Mouse (Mus musculus): ENCODE data around the gene Pax2. TPM values are rescaled to one million over a fixed set of nuclear protein-coding genes. Genes with fewer than 3 reads are reported as not detected.

Pax2 gene
- polyA plus RNA-seq, 1 experiment = not detected

- WGBS = 4% methylated on average over 42 of the region's 42 CpGs
- DNase-seq (ENCODE audit: low read depth, low spot score) = no peak
Measured at GRCm38 (mm10) chr19:44746541-44747024, 9.3 kb upstream of the Pax2 start.

GRCm38 (mm10) chr19:44747471-44747870 lies 8.4 kb upstream of the Pax2 start:
- WGBS = 42% methylated on average over 4 of the region's 4 CpGs
- DNase-seq (ENCODE audit: low read depth, low spot score) = no peak

- no peak for DNase-seq (ENCODE audit: low read depth, low spot score)
- 34% methylated on average over 5 of the region's 5 CpGs for WGBS
Measured at GRCm38 (mm10) chr19:44748271-44748670, 7.6 kb upstream of the Pax2 start.

- no peak for DNase-seq (ENCODE audit: low read depth, low spot score)
- WGBS = 23% methylated on average over 18 of the region's 18 CpGs
Measured at GRCm38 (mm10) chr19:44749061-44749990, 6.5 kb upstream of the Pax2 start.

- WGBS = 1% methylated on average over 42 of the region's 42 CpGs
- no peak for DNase-seq (ENCODE audit: low read depth, low spot score)
Measured at GRCm38 (mm10) chr19:44750051-44751041, 5.5 kb upstream of the Pax2 start.

- WGBS = 3% methylated on average over 9 of the region's 9 CpGs
- DNase-seq (ENCODE audit: low read depth, low spot score) = no peak
Measured at GRCm38 (mm10) chr19:44751042-44751441, 4.8 kb upstream of the Pax2 start.

- no peak for DNase-seq (ENCODE audit: low read depth, low spot score)
- WGBS = 34% methylated on average over 3 of the region's 3 CpGs
Measured at GRCm38 (mm10) chr19:44751551-44751950, 4.3 kb upstream of the Pax2 start.

- 8% methylated on average over 30 of the region's 31 CpGs for WGBS
- DNase-seq (ENCODE audit: low read depth, low spot score) = no peak
Measured at GRCm38 (mm10) chr19:44752056-44752940, 3.5 kb upstream of the Pax2 start.

- no peak for DNase-seq (ENCODE audit: low read depth, low spot score)
- 8% methylated on average over 14 of the region's 14 CpGs for WGBS
Measured at GRCm38 (mm10) chr19:44753361-44753760, 2.5 kb upstream of the Pax2 start.

- DNase-seq (ENCODE audit: low read depth, low spot score) = no peak
- WGBS = 2% methylated on average over 16 of the region's 16 CpGs
Measured at GRCm38 (mm10) chr19:44754461-44755377, 1.1 kb upstream of the Pax2 start.

- WGBS = 2% methylated on average over 13 of the region's 13 CpGs
- no peak for DNase-seq (ENCODE audit: low read depth, low spot score)
Measured at GRCm38 (mm10) chr19:44755378-44755692, 510 bp upstream of the Pax2 start.

GRCm38 (mm10) chr19:44756421-44757230 lies 781 bp downstream of the Pax2 start:
- no peak for DNase-seq (ENCODE audit: low read depth, low spot score)
- 1% methylated on average over 70 of the region's 71 CpGs for WGBS

GRCm38 (mm10) chr19:44757231-44757871 lies 1.5 kb downstream of the Pax2 start:
- DNase-seq (ENCODE audit: low read depth, low spot score) = no peak
- 3% methylated on average over 38 of the region's 38 CpGs for WGBS

GRCm38 (mm10) chr19:44758846-44759245 lies 3.0 kb downstream of the Pax2 start:
- DNase-seq (ENCODE audit: low read depth, low spot score) = no peak
- 3% methylated on average over 28 of the region's 28 CpGs for WGBS

GRCm38 (mm10) chr19:44759531-44760118 lies 3.8 kb downstream of the Pax2 start:
- no peak for DNase-seq (ENCODE audit: low read depth, low spot score)
- 2% methylated on average over 37 of the region's 37 CpGs for WGBS

- 10% methylated on average over 39 of the region's 39 CpGs for WGBS
- DNase-seq (ENCODE audit: low read depth, low spot score) = no peak
Measured at GRCm38 (mm10) chr19:44760259-44761131, 4.7 kb downstream of the Pax2 start.
